Mouse (Mus musculus): ENCODE measurements around the gene Lrch4. TPM values are rescaled to one million over a fixed set of nuclear protein-coding genes. Genes with fewer than 3 reads are reported as not detected.
A peak's percentile ranks its signal among the peaks of the same experiment; 100 is the strongest.

The Lrch4 gene
- total RNA-seq (2015; ENCODE audit: low replicate concordance) (9.0 and 27.2 TPM in 2 replicates), total RNA-seq (2017; ENCODE audit: low replicate concordance) (10.6 and 13.9 TPM in 2 replicates)

- ATAC-seq (replicated peaks; ENCODE audit: low FRiP score, poor library complexity, severe bottlenecking): peak; percentile 90
These were observed at the start of gene Lrch4, which contains the start of the genes Fbxo24 and Gm20605 for GRCm38 (mm10) chr5:137628498-137629305. Lrch4 (plus strand) TSS chr5:137629121. Fbxo24 (minus strand) TSS chr5:137629002. Gm20605 (plus strand) TSS chr5:137629175.

- no peak for ATAC-seq (replicated peaks; ENCODE audit: low FRiP score, poor library complexity, severe bottlenecking)
These were observed 48.7 kb upstream of the Lrch4 start for GRCm38 (mm10) chr5:137580246-137580645.

GRCm38 (mm10) chr5:137582702-137583101 lies 46.2 kb upstream of the Lrch4 start:
- ATAC-seq (replicated peaks; ENCODE audit: low FRiP score, poor library complexity, severe bottlenecking): no peak

GRCm38 (mm10) chr5:137583670-137584169 lies 45.2 kb upstream of the Lrch4 start:
- no peak for ATAC-seq (replicated peaks; ENCODE audit: low FRiP score, poor library complexity, severe bottlenecking)

- ATAC-seq (replicated peaks; ENCODE audit: low FRiP score, poor library complexity, severe bottlenecking): peak; percentile 66
These were observed 43.9 kb upstream of the Lrch4 start for GRCm38 (mm10) chr5:137584976-137585375.

- no peak for ATAC-seq (replicated peaks; ENCODE audit: low FRiP score, poor library complexity, severe bottlenecking)
These were observed 38.4 kb upstream of the Lrch4 start for GRCm38 (mm10) chr5:137590507-137590906.

GRCm38 (mm10) chr5:137595921-137596320 lies 33.0 kb upstream of the Lrch4 start:
- ATAC-seq (replicated peaks; ENCODE audit: low FRiP score, poor library complexity, severe bottlenecking): no peak

- no peak for ATAC-seq (replicated peaks; ENCODE audit: low FRiP score, poor library complexity, severe bottlenecking)
These were observed 32.2 kb upstream of the Lrch4 start for GRCm38 (mm10) chr5:137596601-137597261.

- ATAC-seq (replicated peaks; ENCODE audit: low FRiP score, poor library complexity, severe bottlenecking): no peak
These were observed 31.3 kb upstream of the Lrch4 start for GRCm38 (mm10) chr5:137597625-137598024.

- ATAC-seq (replicated peaks; ENCODE audit: low FRiP score, poor library complexity, severe bottlenecking): no peak
These were observed 30.7 kb upstream of the Lrch4 start for GRCm38 (mm10) chr5:137598100-137598826.

GRCm38 (mm10) chr5:137599600-137599999 lies 29.3 kb upstream of the Lrch4 start:
- ATAC-seq (replicated peaks; ENCODE audit: low FRiP score, poor library complexity, severe bottlenecking): no peak

GRCm38 (mm10) chr5:137600281-137600618 lies 28.7 kb upstream of the Lrch4 start:
- ATAC-seq (replicated peaks; ENCODE audit: low FRiP score, poor library complexity, severe bottlenecking): peak; percentile 28

GRCm38 (mm10) chr5:137600619-137601364 lies 28.1 kb upstream of the Lrch4 start, which contains the start of gene Mospd3:
Mospd3 (minus strand) TSS chr5:137601058.
- peak; percentile 90 for ATAC-seq (replicated peaks; ENCODE audit: low FRiP score, poor library complexity, severe bottlenecking)

- no peak for ATAC-seq (replicated peaks; ENCODE audit: low FRiP score, poor library complexity, severe bottlenecking)
These were observed 27.6 kb upstream of the Lrch4 start for GRCm38 (mm10) chr5:137601365-137601729.

- no peak for ATAC-seq (replicated peaks; ENCODE audit: low FRiP score, poor library complexity, severe bottlenecking)
These were observed 20.9 kb upstream of the Lrch4 start for GRCm38 (mm10) chr5:137607860-137608653.

GRCm38 (mm10) chr5:137608654-137609190 lies 20.2 kb upstream of the Lrch4 start:
- ATAC-seq (replicated peaks; ENCODE audit: low FRiP score, poor library complexity, severe bottlenecking): no peak

GRCm38 (mm10) chr5:137609292-137609691 lies 19.6 kb upstream of the Lrch4 start:
- ATAC-seq (replicated peaks; ENCODE audit: low FRiP score, poor library complexity, severe bottlenecking): no peak

- no peak for ATAC-seq (replicated peaks; ENCODE audit: low FRiP score, poor library complexity, severe bottlenecking)
These were observed 18.9 kb upstream of the Lrch4 start for GRCm38 (mm10) chr5:137610056-137610455.
